Mouse (Mus musculus) ES-E14 (cell line): ENCODE measurements around the gene Chd6.

Source experiments
- CHD2 ChIP-seq: IDR thresholded peaks from 2 replicates; pipeline ENCODE4 v1.6.1; 2014; ENCODE audit warnings: mild to moderate bottlenecking, low read depth, low read length, inconsistent platforms
- HCFC1 ChIP-seq: IDR thresholded peaks from 2 replicates; pipeline ENCODE4 v1.6.1; 2012; ENCODE audit warnings: low read length, inconsistent platforms, borderline replicate concordance; ENCODE audit not compliant: insufficient read depth
- ZC3H11A ChIP-seq: IDR thresholded peaks from 2 replicates; pipeline ENCODE4 v1.6.1; 2012; ENCODE audit warnings: low read depth, mild to moderate bottlenecking, inconsistent platforms, low read length, borderline replicate concordance

DNA sequence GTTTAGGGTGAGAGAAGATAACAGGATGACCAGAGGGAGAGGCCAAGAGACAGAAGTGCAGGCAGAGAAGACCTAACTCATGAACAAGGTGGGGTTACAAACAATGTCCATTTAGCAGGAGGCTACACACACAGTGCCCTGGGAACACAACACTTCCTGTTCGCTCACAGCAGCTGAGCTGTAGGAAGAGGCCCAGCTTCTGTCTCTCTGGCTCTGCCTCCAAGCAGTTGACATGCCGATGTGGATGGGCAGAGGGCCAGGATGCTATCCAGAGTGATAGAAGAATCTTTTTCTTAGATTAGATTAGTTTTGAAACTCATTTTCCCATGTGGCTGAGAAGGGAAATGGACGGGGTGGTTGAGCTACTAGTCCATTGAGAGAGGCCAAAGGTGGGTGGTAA lies 28.1 kb upstream of the Chd6 start:
- no peak for TF ChIP-seq HCFC1
- TF ChIP-seq CHD2: no peak
- no peak for TF ChIP-seq ZC3H11A
